Mouse (Mus musculus) layer of hippocampus, adult 9-11 months (tissue): ENCODE data around the gene E130208F15Rik.

Source experiments
- DNase-seq: peaks from one replicate; pipeline ENCODE4 v3.0.0; 2022

The E130208F15Rik gene

GRCm38 (mm10) chr7:30308076-30309005 lies 13.2 kb upstream of the E130208F15Rik start, which contains the start of gene Alkbh6:
Gene Alkbh6, plus strand, starts transcription at chr7:30308717.
- peak; percentile 98 for DNase-seq

GRCm38 (mm10) chr7:30309395-30310129 lies 12.0 kb upstream of the E130208F15Rik start:
- DNase-seq, result no peak

GRCm38 (mm10) chr7:30310136-30310535 lies 11.4 kb upstream of the E130208F15Rik start:
- DNase-seq, result no peak

GRCm38 (mm10) chr7:30313666-30314320 lies 7.7 kb upstream of the E130208F15Rik start:
- DNase-seq, result no peak

- DNase-seq, result no peak
These were observed 6.8 kb upstream of the E130208F15Rik start, which contains the start of gene Syne4 for GRCm38 (mm10) chr7:30314721-30315155. Gene Syne4, plus strand, starts transcription at chr7:30314807.

- DNase-seq, result no peak
These were observed 5.7 kb upstream of the E130208F15Rik start for GRCm38 (mm10) chr7:30315559-30316529.

GRCm38 (mm10) chr7:30318142-30318541 lies 3.4 kb upstream of the E130208F15Rik start:
- no peak for DNase-seq

GRCm38 (mm10) chr7:30320946-30321345 lies 594 bp upstream of the E130208F15Rik start:
- no peak for DNase-seq

- DNase-seq, result peak; percentile 99
These were observed 736 bp downstream of the E130208F15Rik start for GRCm38 (mm10) chr7:30322285-30322667.

GRCm38 (mm10) chr7:30322865-30323264 lies 1.3 kb downstream of the E130208F15Rik start:
- DNase-seq, result no peak

- no peak for DNase-seq
These were observed 2.3 kb downstream of the E130208F15Rik start, which contains the start of gene Sdhaf1 for GRCm38 (mm10) chr7:30323795-30324194. Gene Sdhaf1, minus strand, starts transcription at chr7:30323895.

- peak; percentile 79 for DNase-seq
These were observed 2.9 kb downstream of the E130208F15Rik start for GRCm38 (mm10) chr7:30324300-30324944.

GRCm38 (mm10) chr7:30325364-30325763 lies 3.8 kb downstream of the E130208F15Rik start:
- DNase-seq, result no peak

- DNase-seq, result no peak
These were observed 4.9 kb downstream of the E130208F15Rik start for GRCm38 (mm10) chr7:30326427-30326826.

GRCm38 (mm10) chr7:30327140-30327539 lies 5.6 kb downstream of the E130208F15Rik start:
- DNase-seq, result no peak

- no peak for DNase-seq
These were observed 6.8 kb downstream of the E130208F15Rik start for GRCm38 (mm10) chr7:30328379-30328778.

- DNase-seq, result peak; percentile 95
These were observed 10.3 kb downstream of the E130208F15Rik start for GRCm38 (mm10) chr7:30331887-30332286.

- no peak for DNase-seq
These were observed 11.2 kb downstream of the E130208F15Rik start for GRCm38 (mm10) chr7:30332622-30333259.

GRCm38 (mm10) chr7:30333436-30333835 lies 11.9 kb downstream of the E130208F15Rik start:
- DNase-seq, result peak; percentile 78

- DNase-seq, result no peak
These were observed 13.0 kb downstream of the E130208F15Rik start for GRCm38 (mm10) chr7:30334563-30334962.

GRCm38 (mm10) chr7:30335688-30336087 lies 14.1 kb downstream of the E130208F15Rik start:
- peak; percentile 67 for DNase-seq
